Mouse (Mus musculus): ENCODE results near the gene Gadl1. TPM values are rescaled to one million over a fixed set of nuclear protein-coding genes. Genes with fewer than 3 reads are reported as not detected.

Gadl1 gene
- total and polyA plus RNA-seq, 3 experiments = 0.06 to 0.08 TPM; not detected in 1

DNA sequence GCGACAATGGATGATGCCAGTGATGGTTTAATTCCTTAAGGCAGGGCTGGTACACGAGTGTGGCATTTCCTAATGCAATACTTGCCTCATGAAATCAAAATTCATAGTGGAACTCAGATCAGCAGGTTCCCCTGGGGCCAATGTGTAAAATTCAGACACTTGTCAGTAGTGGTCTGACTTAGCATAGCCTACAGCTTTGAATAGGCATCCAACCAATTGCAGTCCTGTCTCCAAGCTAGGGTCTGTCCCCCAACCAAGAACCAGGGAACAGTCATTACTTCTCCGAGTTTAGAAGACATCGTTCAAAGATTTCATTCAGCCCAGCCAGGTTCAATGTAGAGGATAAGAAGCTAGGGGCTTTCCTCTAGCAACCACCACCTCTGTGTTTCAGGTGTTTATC, 172.5 kb downstream of the Gadl1 start:
- TF ChIP-seq MYB (IDR thresholded peaks at IDR 0.05; ENCODE audit: low read depth, low read length) (no peak), NELFE (IDR thresholded peaks at IDR 0.05; ENCODE audit: low read depth, low read length) (no peak), NRF1 (IDR thresholded peaks at IDR 0.05; ENCODE audit: insufficient read depth, low read depth, low read length, poor library complexity, severe bottlenecking) (no peak), UBTF (IDR thresholded peaks at IDR 0.05; ENCODE audit: borderline replicate concordance, insufficient read depth, low read depth, low read length) (no peak), SMC3 (IDR thresholded peaks at IDR 0.05; ENCODE audit: low read depth, low read length) (no peak), JUND (IDR thresholded peaks at IDR 0.05; ENCODE audit: low read depth, low read length) (no peak), BHLHE40 (IDR thresholded peaks at IDR 0.05; ENCODE audit: borderline replicate concordance, low read depth, low read length) (no peak), RCOR1 (IDR thresholded peaks at IDR 0.05; ENCODE audit: low read depth, low read length) (no peak), E2F4 (IDR thresholded peaks at IDR 0.05; ENCODE audit: borderline replicate concordance, low read depth, low read length) (no peak), EP300 (IDR thresholded peaks at IDR 0.05; ENCODE audit: low read depth in 1 of 2, low read length in 2 of 2) (no peak), ELF1 (IDR thresholded peaks at IDR 0.05; ENCODE audit: low read depth, low read length) (no peak), SIN3A (IDR thresholded peaks at IDR 0.05; ENCODE audit: low read length) (no peak), MAZ (IDR thresholded peaks at IDR 0.05; ENCODE audit: low read depth, low read length) (no peak), MEF2A (IDR thresholded peaks at IDR 0.05; ENCODE audit: extremely low read depth, insufficient replicate concordance, low read depth, low read length, poor library complexity, severe bottlenecking) (no peak), ZMIZ1 (IDR thresholded peaks at IDR 0.05; ENCODE audit: low read depth, low read length) (no peak), CHD1 (IDR thresholded peaks at IDR 0.05; ENCODE audit: low read depth, low read length) (no peak), RAD21 (IDR thresholded peaks at IDR 0.05; ENCODE audit: low read depth, low read length) (no peak), CHD2 (IDR thresholded peaks at IDR 0.05; ENCODE audit: low read length) (no peak), ETS1 (IDR thresholded peaks at IDR 0.05; ENCODE audit: low read depth, low read length) (no peak), POLR2AphosphoS2 (IDR thresholded peaks at IDR 0.05; ENCODE audit: low read length) (no peak)
- no peak overlapping the region for H3K27ac ChIP-seq (ENCODE audit: control insufficient read depth, low read depth, low read length)
- no peaks in the 10 kb centered on the region for H3K4me1 ChIP-seq (ENCODE audit: control insufficient read depth in 1 of 2, insufficient read depth in 2 of 2, low read length in 2 of 2)
- no peaks in the 10 kb centered on the region for H3K79me2 ChIP-seq (ENCODE audit: control insufficient read depth, insufficient read depth, low read length, poor library complexity)
- H3K9me3 ChIP-seq (replicated peaks; ENCODE audit: insufficient read depth, low read length) = no peaks in the 10 kb centered on the region
- no peak overlapping the region for H3K9ac ChIP-seq (ENCODE audit: control insufficient read depth, low read depth, low read length, poor library complexity, severe bottlenecking)
- no peak overlapping the region for H3K4me3 ChIP-seq (ENCODE audit: control insufficient read depth in 1 of 2, insufficient read depth in 1 of 2, low read depth in 2 of 2, low read length in 2 of 2)
- no peaks in the 10 kb centered on the region for H3K36me3 ChIP-seq (ENCODE audit: control insufficient read depth in 1 of 2, insufficient read depth in 2 of 2, low read length in 2 of 2)
- DNase-seq (ENCODE audit: low read depth, low spot score) = no peak
- no peaks in the 10 kb centered on the region for H3K27me3 ChIP-seq (ENCODE audit: control insufficient read depth in 1 of 2, insufficient read depth in 2 of 2, low read length in 2 of 2)

DNA sequence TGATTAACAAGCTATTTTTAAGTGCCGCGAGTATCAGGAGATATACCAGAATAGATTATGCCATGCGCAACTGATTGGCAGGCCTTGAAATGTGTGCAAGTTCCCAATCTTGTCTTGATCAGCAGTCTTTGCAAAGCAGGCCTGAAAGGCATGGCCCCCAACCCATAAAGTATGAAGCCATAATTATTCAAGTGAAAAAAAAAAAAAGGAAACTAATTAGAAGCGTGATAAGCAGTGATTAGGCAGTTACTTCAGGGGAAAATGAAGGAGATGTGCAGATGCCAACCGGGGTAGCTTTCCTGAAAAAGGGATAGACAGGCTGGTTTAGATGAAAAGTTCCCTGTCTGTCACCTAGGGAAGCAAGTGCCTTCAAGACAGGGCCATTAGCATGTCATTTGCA, 174.0 kb downstream of the Gadl1 start:
- H3K79me2 ChIP-seq (ENCODE audit: control insufficient read depth, insufficient read depth, low read length, poor library complexity) = no peaks in the 10 kb centered on the region
- H3K27me3 ChIP-seq (ENCODE audit: control insufficient read depth in 1 of 2, insufficient read depth in 2 of 2, low read length in 2 of 2) = no peaks in the 10 kb centered on the region
- H3K9me3 ChIP-seq (replicated peaks; ENCODE audit: insufficient read depth, low read length) = no peaks in the 10 kb centered on the region
- no peak overlapping the region for H3K4me3 ChIP-seq (ENCODE audit: control insufficient read depth in 1 of 2, insufficient read depth in 1 of 2, low read depth in 2 of 2, low read length in 2 of 2)
- H3K27ac ChIP-seq (ENCODE audit: control insufficient read depth, low read depth, low read length) = no peak overlapping the region
- no peak for DNase-seq (ENCODE audit: low read depth, low spot score)
- no peaks in the 10 kb centered on the region for H3K4me1 ChIP-seq (ENCODE audit: control insufficient read depth in 1 of 2, insufficient read depth in 2 of 2, low read length in 2 of 2)
- TF ChIP-seq RCOR1 (IDR thresholded peaks at IDR 0.05; ENCODE audit: low read depth, low read length) (no peak), KAT2A (conservative IDR thresholded peaks at IDR 0.05; ENCODE audit: low read depth, low read length) (no peak), NRF1 (IDR thresholded peaks at IDR 0.05; ENCODE audit: insufficient read depth, low read depth, low read length, poor library complexity, severe bottlenecking) (no peak), GATA1 (IDR thresholded peaks at IDR 0.05; ENCODE audit: low read depth, low read length) (no peak), BHLHE40 (IDR thresholded peaks at IDR 0.05; ENCODE audit: borderline replicate concordance, low read depth, low read length) (no peak), HCFC1 (IDR thresholded peaks at IDR 0.05; ENCODE audit: low read depth, low read length) (no peak), MYB (IDR thresholded peaks at IDR 0.05; ENCODE audit: low read depth, low read length) (no peak), JUND (IDR thresholded peaks at IDR 0.05; ENCODE audit: low read depth, low read length) (no peak), MAFK (IDR thresholded peaks at IDR 0.05; ENCODE audit: borderline replicate concordance, low read depth, low read length) (no peak), ZKSCAN1 (IDR thresholded peaks at IDR 0.05; ENCODE audit: low read depth, low read length) (no peak), MXI1 (IDR thresholded peaks at IDR 0.05; ENCODE audit: low read depth, low read length) (no peak), USF2 (IDR thresholded peaks at IDR 0.05; ENCODE audit: borderline replicate concordance in 1 of 2, insufficient read depth in 1 of 2, low read depth in 1 of 2, low read length in 2 of 2) (no peak), ELF1 (IDR thresholded peaks at IDR 0.05; ENCODE audit: low read depth, low read length) (no peak), MEF2A (IDR thresholded peaks at IDR 0.05; ENCODE audit: extremely low read depth, insufficient replicate concordance, low read depth, low read length, poor library complexity, severe bottlenecking) (no peak), UBTF (IDR thresholded peaks at IDR 0.05; ENCODE audit: borderline replicate concordance, insufficient read depth, low read depth, low read length) (no peak), CHD1 (IDR thresholded peaks at IDR 0.05; ENCODE audit: low read depth, low read length) (no peak), CTCF (IDR thresholded peaks at IDR 0.05 in 2 of 3, conservative IDR thresholded peaks at IDR 0.05 in 1 of 3; ENCODE audit: control insufficient read depth in 1 of 3, insufficient read depth in 1 of 3, low read depth in 2 of 3, low read length in 3 of 3, poor library complexity in 1 of 3, severe bottlenecking in 1 of 3) (no peak), RAD21 (IDR thresholded peaks at IDR 0.05; ENCODE audit: low read depth, low read length) (no peak), USF1 (IDR thresholded peaks at IDR 0.05; ENCODE audit: low read depth, low read length) (no peak), ZC3H11A (IDR thresholded peaks at IDR 0.05; ENCODE audit: low read depth, low read length) (no peak)
- H3K9ac ChIP-seq (ENCODE audit: control insufficient read depth, low read depth, low read length, poor library complexity, severe bottlenecking) = no peak overlapping the region
- no peaks in the 10 kb centered on the region for H3K36me3 ChIP-seq (ENCODE audit: control insufficient read depth in 1 of 2, insufficient read depth in 2 of 2, low read length in 2 of 2)
